Mouse (Mus musculus) embryonic facial prominence, embryonic 10.5 days (tissue): ENCODE data around the gene Morn5. TPM values are rescaled to one million over a fixed set of nuclear protein-coding genes. Genes with fewer than 3 reads are reported as not detected.

Experiments
- DNase-seq: peaks from one replicate; pipeline ENCODE4 v3.0.0-alpha.2; 2017; ENCODE audit warnings: low spot score
- H3K27ac ChIP-seq: fragments of 300-500 bp; sonication (generic); replicated peaks from 2 replicates; pipeline ENCODE4 v1.5.1; 2016; ENCODE audit warnings: mild to moderate bottlenecking
- H3K27me3 ChIP-seq: fragments of 300-500 bp; sonication (generic); replicated peaks from 2 replicates; pipeline ENCODE4 v1.6.1; 2016; ENCODE audit warnings: low read depth, mild to moderate bottlenecking; ENCODE audit not compliant: poor library complexity, severe bottlenecking
- H3K36me3 ChIP-seq: fragments of 300-500 bp; sonication (generic); replicated peaks from 2 replicates; pipeline ENCODE4 v1.6.1; 2016; ENCODE audit warnings: mild to moderate bottlenecking, moderate library complexity
- H3K4me1 ChIP-seq: fragments of 300-500 bp; sonication (generic); 2 replicates; pipeline ENCODE4 v1.6.1; 2016
- H3K4me3 ChIP-seq: fragments of 300-500 bp; sonication (generic); 2 replicates; pipeline ENCODE4 v1.5.1; 2016; ENCODE audit warnings: mild to moderate bottlenecking, moderate library complexity
- H3K9me3 ChIP-seq: fragments of 300-500 bp; sonication (generic); 2 replicates; pipeline ENCODE4 v1.6.1; 2016; ENCODE audit warnings: mild to moderate bottlenecking
- WGBS: fragments of 180-500 bp; shearing (Covaris S2); methylation state at CpG from one replicate; pipeline ENCODE4 v1.1.7; 2016; 5-methylcytosine and 5-hydroxymethylcytosine counted together
- polyA plus RNA-seq: library from polyadenylated mRNA; unstranded; fragments of >200 nt; fragmentation: Nextera tagmentation; extraction: Ambion mirVana; gene quantifications from 2 replicates; pipeline ENCODE4 v1.2.1, GENCODE M21; 2016

Gene Morn5
- polyA plus RNA-seq, 1 experiment from 2014 or later = 0.29 TPM

DNA sequence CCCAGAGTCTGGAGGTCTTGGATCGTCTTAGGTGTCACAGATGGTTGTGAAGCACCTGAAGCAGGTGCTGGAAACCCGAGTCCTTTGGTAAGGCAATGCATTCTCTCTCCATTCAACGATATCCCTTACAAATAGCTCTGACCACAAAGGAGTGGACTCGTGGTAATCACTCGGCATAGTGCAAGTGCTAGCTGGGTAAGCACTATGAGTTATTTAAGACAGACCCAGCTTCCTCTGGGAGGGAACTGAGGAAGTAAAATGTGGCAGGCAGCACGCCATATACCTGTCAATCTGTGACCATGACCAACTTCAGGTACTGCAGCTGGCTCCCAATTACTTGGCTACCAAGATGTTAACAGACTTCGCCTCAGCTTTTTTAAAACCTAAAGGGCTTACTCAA is 14.4 kb upstream of the Morn5 start:
- no peak for DNase-seq
- H3K36me3 ChIP-seq = peaks cover 49% of the 10 kb centered on the region
- no peaks in the 10 kb centered on the region for H3K27me3 ChIP-seq
- peaks cover 11% of the 10 kb centered on the region for H3K4me1 ChIP-seq
- 0 out of 2 replicates have a peak, but pooled peaks cover 7% of the 10 kb centered on the region for H3K9me3 ChIP-seq
- no peak overlapping the region for H3K4me3 ChIP-seq
- 90% methylated on average over 7 of the region's 7 CpGs for WGBS
- no peak overlapping the region for H3K27ac ChIP-seq

DNA sequence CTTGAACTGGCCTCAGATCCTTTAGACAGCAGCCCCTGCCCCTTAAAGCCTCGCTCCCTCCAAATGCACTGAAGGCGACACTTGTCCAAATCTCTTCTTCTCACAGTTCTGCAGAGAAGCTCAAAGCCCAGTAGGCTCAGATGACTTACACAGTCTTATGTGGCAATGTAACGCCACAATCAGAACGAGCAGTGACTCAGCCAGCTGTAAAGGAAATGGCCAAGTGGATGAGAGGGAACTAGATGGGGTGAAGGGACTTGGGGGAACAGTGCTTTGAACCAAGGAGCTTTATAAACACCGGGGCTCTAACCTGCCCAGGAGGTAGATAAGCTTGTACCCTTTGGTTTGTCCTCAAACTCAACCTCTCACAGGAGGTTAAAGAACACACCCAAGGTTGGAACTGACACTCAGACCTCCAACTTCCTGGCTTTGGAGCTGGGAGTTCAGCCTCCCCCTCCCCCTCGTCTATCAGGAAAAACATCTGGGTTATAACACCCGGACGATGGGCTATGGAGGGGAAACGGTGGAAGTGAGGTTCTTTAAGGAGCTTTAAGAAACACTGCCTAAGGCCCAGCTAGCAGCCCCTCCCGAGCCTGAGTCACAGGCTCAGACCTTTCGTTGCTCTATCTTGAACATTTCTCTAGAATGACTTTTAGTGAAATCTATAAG is 13.7 kb upstream of the Morn5 start:
- no peak overlapping the region for H3K27ac ChIP-seq
- 69% methylated on average over 11 of the region's 11 CpGs for WGBS
- H3K4me3 ChIP-seq = no peak overlapping the region
- H3K36me3 ChIP-seq = peaks cover 49% of the 10 kb centered on the region
- no peaks in the 10 kb centered on the region for H3K27me3 ChIP-seq
- peaks cover 11% of the 10 kb centered on the region for H3K4me1 ChIP-seq
- no peak for DNase-seq
- H3K9me3 ChIP-seq = 0 out of 2 replicates have a peak, but pooled peaks cover 7% of the 10 kb centered on the region

DNA sequence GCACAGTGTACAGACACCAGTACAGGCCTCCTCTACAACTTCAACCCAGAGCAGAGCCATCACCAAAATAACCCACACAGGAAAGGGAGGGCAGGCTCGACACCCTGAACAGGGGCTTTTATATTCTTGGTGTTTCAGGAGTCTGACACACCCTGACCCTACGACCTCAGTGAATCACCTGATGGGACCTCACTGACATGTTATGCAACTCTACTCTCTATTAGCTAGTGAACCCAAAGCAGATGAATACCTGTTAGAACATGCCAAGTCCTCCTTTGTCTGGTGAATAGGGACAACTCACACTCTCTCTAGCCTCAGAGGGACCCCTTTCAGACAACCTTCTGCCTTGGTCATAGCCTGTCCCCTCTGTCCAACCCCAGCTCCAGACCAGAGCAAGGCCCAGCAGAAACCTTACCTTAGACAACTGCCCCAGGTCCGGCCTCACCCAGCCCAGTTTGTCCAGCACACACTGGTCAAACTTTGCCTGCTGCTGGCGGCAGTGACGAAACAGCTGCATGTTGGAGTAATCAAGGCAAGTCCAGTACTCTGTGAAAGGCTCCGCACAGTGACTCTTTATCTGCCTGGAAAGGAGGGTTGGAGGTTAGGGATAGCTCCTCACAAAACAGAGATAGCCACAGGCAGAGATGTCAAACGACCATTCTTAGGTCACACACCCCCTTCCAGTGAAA is 9.8 kb upstream of the Morn5 start:
- Histone ChIP-seq H3K36me3 (peaks cover 72% of the 10 kb centered on the region), H3K27me3 (no peaks in the 10 kb centered on the region), H3K4me1 (peaks cover 18% of the 10 kb centered on the region), H3K9me3 (no peaks in the 10 kb centered on the region), H3K4me3 (no peak overlapping the region), H3K27ac (no peak overlapping the region)
- 72% methylated on average over 7 of the region's 7 CpGs for WGBS
- no peak for DNase-seq

DNA sequence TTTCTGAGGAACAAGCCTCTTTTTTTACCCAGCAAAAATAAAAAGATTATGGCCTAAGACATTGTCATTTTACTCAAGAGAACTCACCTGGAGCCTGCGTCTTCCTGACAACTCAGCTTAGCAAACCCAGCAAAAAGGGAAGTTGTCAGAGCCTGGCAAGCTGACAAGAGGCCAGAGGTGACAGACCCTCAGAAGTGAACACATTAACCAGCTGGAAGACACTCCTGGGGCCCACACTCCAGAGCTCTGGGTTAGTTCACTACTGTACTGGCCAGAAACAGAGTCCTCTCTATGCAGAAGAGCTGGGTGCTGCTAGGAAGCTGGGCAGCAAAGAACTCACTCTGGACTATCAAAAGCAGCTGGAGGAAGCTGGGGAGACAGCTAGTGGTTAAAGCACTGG is 8.4 kb upstream of the Morn5 start:
- H3K36me3 ChIP-seq = peaks cover 60% of the 10 kb centered on the region
- no peaks in the 10 kb centered on the region for H3K9me3 ChIP-seq
- no peaks in the 10 kb centered on the region for H3K27me3 ChIP-seq
- WGBS = 83% methylated on average over 1 of the region's 1 CpGs
- no peak overlapping the region for H3K4me3 ChIP-seq
- no peak overlapping the region for H3K27ac ChIP-seq
- DNase-seq = no peak
- peaks cover 15% of the 10 kb centered on the region for H3K4me1 ChIP-seq

DNA sequence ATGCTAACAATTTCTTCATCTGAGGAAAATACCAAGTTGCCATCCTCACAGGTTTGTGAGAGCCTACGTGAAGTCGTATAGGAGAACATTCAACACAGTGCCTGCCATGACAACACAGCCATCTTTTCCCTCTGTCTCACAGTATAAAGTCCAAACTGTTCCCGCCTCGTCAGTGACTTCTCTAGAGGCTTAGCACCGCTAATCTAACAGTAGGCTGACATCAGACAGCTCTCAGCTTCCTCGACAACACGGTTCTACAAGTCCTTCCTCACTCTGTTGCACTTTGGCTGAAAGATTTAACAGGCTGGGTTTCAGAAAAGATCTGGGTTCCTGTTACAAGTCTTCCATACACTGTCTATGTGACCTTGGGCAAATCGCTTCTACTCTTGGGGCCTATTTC is 1.1 kb upstream of the Morn5 start:
- H3K36me3 ChIP-seq = peaks cover 23% of the 10 kb centered on the region
- peaks cover 15% of the 10 kb centered on the region for H3K4me1 ChIP-seq
- no peaks in the 10 kb centered on the region for H3K27me3 ChIP-seq
- DNase-seq = no peak
- H3K27ac ChIP-seq = no peak overlapping the region
- peak overlapping the region; percentile 85 for H3K4me3 ChIP-seq
- H3K9me3 ChIP-seq = no peaks in the 10 kb centered on the region
- 79% methylated on average over 8 of the region's 8 CpGs for WGBS

DNA sequence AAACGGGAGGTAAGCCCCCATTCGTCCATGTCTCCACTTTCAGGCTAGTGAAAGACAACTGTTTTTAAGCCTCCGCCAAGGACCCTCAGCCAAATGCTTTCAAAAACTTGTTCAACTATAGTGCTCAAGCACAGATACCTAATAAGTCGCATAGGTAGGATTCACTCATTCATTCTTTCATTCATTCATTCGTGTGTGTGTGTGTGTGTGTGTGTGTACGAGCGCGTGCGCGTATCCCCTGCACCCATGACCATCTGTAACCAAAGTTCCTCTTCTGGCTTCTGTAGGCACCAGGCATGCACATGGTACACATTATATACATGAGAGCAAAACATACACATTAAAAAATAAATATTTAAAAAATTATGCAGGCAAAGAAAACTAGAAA is 303 bp downstream of the Morn5 start:
- H3K27ac ChIP-seq = no peak overlapping the region
- 44% methylated on average over 10 of the region's 10 CpGs for WGBS

DNA sequence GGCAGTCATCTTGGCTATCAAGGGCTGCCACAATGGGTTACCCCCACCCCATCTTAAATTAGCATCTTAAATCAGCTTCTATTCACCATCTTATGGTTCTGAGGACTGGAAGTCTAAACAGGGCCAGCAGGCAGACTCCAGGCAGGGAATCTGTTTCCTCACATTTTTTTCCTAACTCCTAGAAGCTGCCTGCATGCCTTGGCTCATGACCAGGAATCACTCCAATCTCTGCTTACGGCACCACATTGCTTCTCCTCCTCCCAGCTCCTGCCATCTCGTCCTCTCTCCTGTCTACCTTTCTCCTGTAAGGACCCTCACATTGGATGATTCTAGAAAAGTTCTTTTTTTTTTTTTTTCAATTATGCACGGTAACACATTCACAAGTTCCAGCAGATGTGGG is 4.0 kb downstream of the Morn5 start:
- Histone ChIP-seq H3K36me3 (no peaks in the 10 kb centered on the region), H3K27ac (no peak overlapping the region), H3K4me3 (no peak overlapping the region), H3K27me3 (0 out of 2 replicates have a peak, but pooled peaks cover 8% of the 10 kb centered on the region), H3K4me1 (peaks cover 17% of the 10 kb centered on the region), H3K9me3 (no peaks in the 10 kb centered on the region)
- 83% methylated on average over 3 of the region's 3 CpGs for WGBS
- no peak for DNase-seq

More for the DNA sequence above, 303 bp downstream of the Morn5 start:
- H3K4me1 ChIP-seq = peaks cover 15% of the 10 kb centered on the region
- H3K4me3 ChIP-seq = peak overlapping the region; percentile 85
- H3K36me3 ChIP-seq = peaks cover 11% of the 10 kb centered on the region; the same call in 1 of the 2 replicates
- H3K27me3 ChIP-seq = no peaks in the 10 kb centered on the region
- DNase-seq = no peak
- no peaks in the 10 kb centered on the region for H3K9me3 ChIP-seq

DNA sequence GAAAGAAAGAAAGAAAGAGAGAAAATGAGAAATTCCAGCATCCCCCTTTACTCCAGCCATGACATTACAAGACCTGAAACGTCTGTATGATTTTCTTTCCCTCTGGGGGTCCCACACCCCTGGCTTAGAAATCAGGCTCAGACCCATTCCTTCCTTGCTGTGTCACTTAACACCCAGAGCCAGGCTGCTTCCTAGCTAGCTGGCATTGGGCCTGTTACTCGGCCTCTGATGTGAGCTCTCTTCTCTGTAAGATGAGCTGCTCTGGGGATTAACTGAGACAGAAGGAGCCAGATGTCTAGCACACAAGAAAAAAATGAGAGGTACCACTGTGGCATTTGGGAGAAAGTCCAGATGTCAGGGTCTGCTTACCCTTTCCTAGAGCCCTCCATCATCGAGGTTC is 7.0 kb downstream of the Morn5 start:
- Histone ChIP-seq H3K27me3 (0 out of 2 replicates have a peak, but pooled peaks cover 8% of the 10 kb centered on the region), H3K27ac (no peak overlapping the region), H3K36me3 (no peaks in the 10 kb centered on the region), H3K9me3 (no peaks in the 10 kb centered on the region), H3K4me1 (peaks cover 6% of the 10 kb centered on the region; the same call in 1 of the 2 replicates), H3K4me3 (no peak overlapping the region)
- DNase-seq = no peak
- WGBS = 35% methylated on average over 3 of the region's 3 CpGs

DNA sequence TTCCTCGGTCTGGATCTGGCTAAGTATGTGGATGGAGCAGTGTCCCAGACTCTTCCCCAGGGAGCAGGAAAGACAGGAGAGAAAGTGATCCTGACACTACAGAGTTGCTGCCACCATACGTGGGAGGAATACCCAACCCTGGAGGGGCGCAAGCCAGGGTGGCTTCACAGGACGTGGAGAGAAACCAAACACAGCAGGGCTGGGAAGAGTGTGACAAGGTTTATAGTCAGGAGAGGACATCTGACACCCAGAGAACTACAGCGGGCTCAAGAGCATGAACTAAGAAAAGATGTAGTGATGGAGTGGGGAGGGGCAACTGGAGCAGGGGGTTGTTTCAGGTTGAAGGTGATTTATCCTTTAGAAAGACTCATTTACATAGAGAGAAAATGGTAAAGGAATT is 12.2 kb downstream of the Morn5 start:
- Histone ChIP-seq H3K4me1 (peaks cover 3% of the 10 kb centered on the region; the same call in 1 of the 2 replicates), H3K27me3 (0 out of 2 replicates have a peak, but pooled peaks cover 8% of the 10 kb centered on the region), H3K9me3 (no peaks in the 10 kb centered on the region), H3K36me3 (no peaks in the 10 kb centered on the region), H3K4me3 (no peak overlapping the region), H3K27ac (no peak overlapping the region)
- WGBS = 71% methylated on average over 5 of the region's 5 CpGs
- DNase-seq = no peak

DNA sequence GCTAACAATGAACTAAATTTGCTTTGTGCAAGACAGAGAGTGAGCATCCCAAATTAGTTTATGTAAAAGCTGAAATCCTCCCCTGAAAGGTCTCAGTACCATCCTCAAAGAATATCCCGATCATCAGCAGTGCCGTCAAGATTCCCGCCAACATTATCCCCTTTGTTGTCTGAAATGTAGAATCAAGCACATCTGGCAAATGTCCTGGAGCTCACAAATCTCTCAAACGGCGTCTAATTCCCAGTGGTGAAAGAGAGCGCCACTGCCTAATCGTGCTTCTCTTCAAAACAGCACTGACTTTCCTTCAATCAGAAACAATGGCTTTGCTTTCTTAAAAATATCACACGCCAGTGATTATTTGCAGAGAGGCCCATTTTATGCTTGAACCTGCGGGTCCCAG is 17.9 kb downstream of the Morn5 start:
- 65% methylated on average over 9 of the region's 9 CpGs for WGBS
- Histone ChIP-seq H3K36me3 (no peaks in the 10 kb centered on the region), H3K4me1 (no peaks in the 10 kb centered on the region), H3K27ac (no peak overlapping the region), H3K27me3 (peaks cover 8% of the 10 kb centered on the region; the same call in 1 of the 2 replicates), H3K4me3 (no peak overlapping the region), H3K9me3 (no peaks in the 10 kb centered on the region)
- no peak for DNase-seq

DNA sequence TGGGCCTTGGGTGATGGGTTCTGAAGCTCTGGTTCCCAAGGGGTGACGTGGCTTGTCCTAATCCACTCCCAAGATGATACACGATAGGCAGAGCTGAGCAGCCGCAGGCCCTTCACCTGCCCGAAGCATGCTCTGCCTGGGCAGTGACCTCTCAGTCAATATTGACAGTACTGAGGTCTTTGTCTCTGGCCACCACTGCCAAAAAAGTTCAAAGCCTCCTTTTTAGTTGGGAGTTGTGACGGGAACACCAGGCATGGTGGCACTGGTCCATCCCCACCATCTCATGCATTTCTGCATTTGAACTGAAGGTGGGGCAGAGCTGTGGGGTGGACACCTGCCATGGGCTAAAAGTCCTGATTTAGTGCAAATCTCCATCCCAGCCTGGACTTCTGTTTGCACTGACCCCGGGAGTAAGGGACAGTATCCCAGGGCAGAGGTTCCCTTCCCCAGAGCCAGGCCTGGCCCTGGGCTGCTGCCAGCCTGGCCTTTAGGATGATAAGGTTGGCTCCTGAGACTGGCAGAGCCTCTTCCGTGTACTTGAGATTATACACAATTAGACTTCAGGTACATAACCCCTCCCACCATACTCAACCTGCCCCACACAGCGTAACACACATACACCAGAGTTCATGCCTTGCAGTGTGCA is 22.5 kb downstream of the Morn5 start:
- Histone ChIP-seq H3K4me3 (no peak overlapping the region), H3K27me3 (peaks cover 24% of the 10 kb centered on the region), H3K36me3 (no peaks in the 10 kb centered on the region), H3K27ac (no peak overlapping the region), H3K4me1 (peaks cover 3% of the 10 kb centered on the region; the same call in 1 of the 2 replicates), H3K9me3 (no peaks in the 10 kb centered on the region)
- WGBS = 79% methylated on average over 8 of the region's 8 CpGs
- no peak for DNase-seq

DNA sequence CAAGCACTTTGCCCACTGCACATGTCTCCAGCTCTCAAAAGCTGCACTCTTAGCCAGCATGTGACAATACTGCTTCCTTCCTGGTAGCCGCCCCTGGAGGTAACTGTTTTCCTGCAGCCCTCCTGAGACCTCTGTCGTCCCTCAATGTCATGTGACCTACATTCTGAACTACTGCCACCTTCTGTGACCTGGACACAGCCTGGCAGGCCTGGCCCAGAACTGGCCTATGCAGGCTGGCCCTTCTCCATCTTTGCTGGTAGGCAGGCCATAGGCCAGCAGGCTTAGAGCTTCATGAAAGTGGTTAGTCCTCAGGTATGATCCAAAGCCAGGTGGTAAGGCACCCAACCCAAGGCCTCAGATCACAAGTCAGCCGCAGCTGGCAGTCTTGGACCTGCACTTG is 24.5 kb downstream of the Morn5 start:
- Histone ChIP-seq H3K27ac (no peak overlapping the region), H3K36me3 (no peaks in the 10 kb centered on the region), H3K4me1 (peaks cover 23% of the 10 kb centered on the region), H3K9me3 (no peaks in the 10 kb centered on the region), H3K4me3 (no peak overlapping the region), H3K27me3 (peaks cover 30% of the 10 kb centered on the region)
- WGBS = 64% methylated on average over 3 of the region's 3 CpGs
- no peak for DNase-seq
